ENCODE assay signal across 11 mouse cellular contexts in genomic region chr12:86830247-86830585, GRCm38 (mm10). TPM values are rescaled to one million over a fixed set of nuclear protein-coding genes. Genes with fewer than 3 reads are reported as not detected.
DNase-seq lines count a peak whose midpoint lies in the region; ATAC-seq and TF ChIP-seq lines count a peak whose summit lies in the region.
"Had no signal": no experiment of that assay in that cellular context is flagged by ENCODE, and none has a peak within 500 bp of the region (broad histone marks: within the 10 kb centered on the region; RNA-seq: fewer than 3 reads in every experiment).

No protein-coding gene starts in this region.

- no peak for DNase-seq in heart, embryonic 10.5 days (ENCODE audit: low spot score)
- DNase-seq in heart, postnatal 10 days: no peak
- DNase-seq in kidney, postnatal 0 days (ENCODE audit: low spot score): no peak
- DNase-seq in kidney, adult 8-10 months: no peak
- no peak for DNase-seq in layer of hippocampus, adult 9-10 months (ENCODE audit: low spot score)
- no peak for DNase-seq in testis, postnatal 14 days (ENCODE audit: low spot score)

- H3K4me1 ChIP-seq in heart, embryonic 10.5 days: peaks cover 68% of the 10 kb centered on the region
- H3K4me1 ChIP-seq in kidney, postnatal 0 days (replicated peaks; ENCODE audit: insufficient read depth, low read length): peaks cover 45% of the 10 kb centered on the region
- peaks cover 59% of the 10 kb centered on the region for H3K4me1 ChIP-seq in hindbrain, embryonic 13.5 days (replicated peaks)
- H3K4me1 ChIP-seq in stomach, embryonic 14.5 days (ENCODE audit: control insufficient read depth, insufficient read depth, low read length): peaks cover 31% of the 10 kb centered on the region

- no peaks in the 10 kb centered on the region for H3K36me3 ChIP-seq in heart, embryonic 10.5 days
- H3K36me3 ChIP-seq in kidney, postnatal 0 days (ENCODE audit: insufficient read depth, low read length): no peaks in the 10 kb centered on the region
- H3K36me3 ChIP-seq in hindbrain, embryonic 13.5 days: no peaks in the 10 kb centered on the region
- H3K36me3 ChIP-seq in stomach, embryonic 14.5 days (ENCODE audit: control insufficient read depth, insufficient read depth, low read length): no peaks in the 10 kb centered on the region

- 77% methylated on average over 8 of the region's 8 CpGs for WGBS in heart, embryonic 10.5 days
- WGBS in kidney, postnatal 0 days: 78% methylated on average over 8 of the region's 8 CpGs
- WGBS in hindbrain, embryonic 13.5 days: 62% methylated on average over 8 of the region's 8 CpGs
- 71% methylated on average over 8 of the region's 8 CpGs for WGBS in stomach, embryonic 14.5 days

- no peak for TF ChIP-seq CTCF in kidney, postnatal 0 days (IDR thresholded peaks at IDR 0.05; ENCODE audit: low read depth)

- intact Hi-C loops in heart, postnatal 10 days (cut with DNase I): no loop called here

- H3K27me3 ChIP-seq in heart, embryonic 10.5 days (ENCODE audit: insufficient read depth, poor library complexity, severe bottlenecking): no peaks in the 10 kb centered on the region
- H3K27me3 ChIP-seq in kidney, postnatal 0 days (ENCODE audit: insufficient read depth, low read length): no peaks in the 10 kb centered on the region
- no peaks in the 10 kb centered on the region for H3K27me3 ChIP-seq in hindbrain, embryonic 13.5 days
- H3K27me3 ChIP-seq in stomach, embryonic 14.5 days (ENCODE audit: control insufficient read depth, insufficient read depth, low read length): no peaks in the 10 kb centered on the region
- H3K27me3 ChIP-seq: megakaryocyte, embryonic 14.5 days had no signal

- no peaks in the 10 kb centered on the region for H3K9me3 ChIP-seq in heart, embryonic 10.5 days
- H3K9me3 ChIP-seq in kidney, postnatal 0 days (replicated peaks; ENCODE audit: low read length): no peaks in the 10 kb centered on the region
- no peaks in the 10 kb centered on the region for H3K9me3 ChIP-seq in hindbrain, embryonic 13.5 days
- H3K9me3 ChIP-seq in stomach, embryonic 14.5 days (ENCODE audit: control insufficient read depth, low read depth, low read length): no peaks in the 10 kb centered on the region
- H3K9me3 ChIP-seq: megakaryocyte, embryonic 14.5 days had no signal

- H3K4me3 ChIP-seq in heart, embryonic 10.5 days: no peak overlapping the region
- H3K4me3 ChIP-seq in kidney, postnatal 0 days (replicated peaks; ENCODE audit: low read depth, low read length): no peak overlapping the region
- no peak overlapping the region for H3K4me3 ChIP-seq in hindbrain, embryonic 13.5 days
- H3K4me3 ChIP-seq in stomach, embryonic 14.5 days (ENCODE audit: low read depth, low read length): no peak overlapping the region
- H3K4me3 ChIP-seq: layer of hippocampus, adult 2 months had no signal

- H3K4me2 ChIP-seq in kidney, postnatal 0 days (ENCODE audit: low read length): no peak overlapping the region
- H3K4me2 ChIP-seq in hindbrain, embryonic 13.5 days: no peak overlapping the region
- H3K4me2 ChIP-seq in stomach, embryonic 14.5 days (replicated peaks; ENCODE audit: low read depth, low read length): no peak overlapping the region
- H3K4me2 ChIP-seq: liver, embryonic 11.5 days had no signal

- no peak for ATAC-seq in kidney, postnatal 0 days (replicated peaks; ENCODE audit: low FRiP score, low read depth)
- no peak for ATAC-seq in hindbrain, embryonic 13.5 days (ENCODE audit: low FRiP score)
- ATAC-seq in stomach, embryonic 14.5 days (ENCODE audit: insufficient number of reproducible peaks, insufficient read depth, low FRiP score, low read depth): no peak

- peak overlapping the region; percentile 96 for H3K27ac ChIP-seq in heart, embryonic 10.5 days
- no peak overlapping the region for H3K27ac ChIP-seq in kidney, postnatal 0 days
- peak overlapping the region; percentile 52 for H3K27ac ChIP-seq in hindbrain, embryonic 13.5 days
- peak overlapping the region; percentile 44; the same call in 1 of the 2 replicates for H3K27ac ChIP-seq in stomach, embryonic 14.5 days (ENCODE audit: low read length)
- H3K27ac ChIP-seq: layer of hippocampus, adult 2 months had no signal

- peak overlapping the region; percentile 20; the same call in 1 of the 2 replicates for H3K9ac ChIP-seq in kidney, postnatal 0 days (ENCODE audit: low read depth, low read length)
- peak overlapping the region; percentile 20 for H3K9ac ChIP-seq in hindbrain, embryonic 13.5 days
- no peak overlapping the region for H3K9ac ChIP-seq in stomach, embryonic 14.5 days (replicated peaks; ENCODE audit: low read depth, low read length)

RNA-seq across cellular contexts. Expression of gene Irf2bpl, which starts 54.4 kb away (rescaled TPM):
- polyA plus RNA-seq in heart, embryonic 10.5 days (2016; fragmentation: Nextera tagmentation; extraction: Ambion mirVana): 28.7 and 35.3 TPM in 2 replicates
- 10 to 100 TPM; 60.3 to 67.5 TPM for total RNA-seq in heart, postnatal 10 days (2021)
- polyA plus RNA-seq in kidney, postnatal 0 days (2015; fragmentation: Nextera tagmentation; extraction: Ambion mirVana): 52.1 and 57.9 TPM in 2 replicates
- 66.4 and 70.0 TPM in 2 replicates for polyA plus RNA-seq in hindbrain, embryonic 13.5 days (2015; fragmentation: Nextera tagmentation; extraction: Ambion mirVana)
- 18.2 and 21.6 TPM in 2 replicates for polyA plus RNA-seq in stomach, embryonic 14.5 days (2014; fragmentation: Nextera tagmentation; extraction: Ambion mirVana)
